Mouse (Mus musculus) embryonic facial prominence, embryonic 11.5 days (tissue): ENCODE data around the gene Hdgfl3. TPM values are rescaled to one million over a fixed set of nuclear protein-coding genes. Genes with fewer than 3 reads are reported as not detected.

Source experiments
- ATAC-seq: fragments of 200-750 bp; cut with Nextera tagmentation; replicated peaks from 2 replicates; pipeline ENCODE4 v1.8.0; 2017; ENCODE audit warnings: low read depth; ENCODE audit not compliant: insufficient number of reproducible peaks, low FRiP score, low TSS enrichment
- DNase-seq: peaks from one replicate; pipeline ENCODE4 v3.0.0-alpha.2; 2015; ENCODE audit warnings: low spot score
- H3K27ac ChIP-seq: fragments of 300-500 bp; sonication (generic); replicated peaks from 2 replicates; pipeline ENCODE4 v1.5.1; 2014; ENCODE audit warnings: mild to moderate bottlenecking, low read depth, low read length, control low read depth
- H3K27me3 ChIP-seq: fragments of 300-500 bp; sonication (generic); 2 replicates; pipeline ENCODE4 v1.6.1; 2014; ENCODE audit warnings: mild to moderate bottlenecking, low read length, moderate library complexity, mixed read lengths; ENCODE audit not compliant: control insufficient read depth, insufficient read depth
- H3K36me3 ChIP-seq: fragments of 300-500 bp; sonication (generic); replicated peaks from 2 replicates; pipeline ENCODE4 v1.6.1; 2014; ENCODE audit warnings: low read depth, mild to moderate bottlenecking, low read length, moderate library complexity, mixed read lengths; ENCODE audit not compliant: control insufficient read depth, insufficient read depth
- H3K4me1 ChIP-seq: fragments of 300-500 bp; sonication (generic); 2 replicates; pipeline ENCODE4 v1.6.1; 2014; ENCODE audit warnings: low read length, mixed read lengths; ENCODE audit not compliant: control insufficient read depth, insufficient read depth
- H3K4me2 ChIP-seq: fragments of 300-500 bp; sonication (generic); 2 replicates; pipeline ENCODE4 v1.6.1; 2014; ENCODE audit warnings: low read depth, mild to moderate bottlenecking, control low read depth, low read length, moderate library complexity
- H3K4me3 ChIP-seq: fragments of 300-500 bp; sonication (generic); 2 replicates; pipeline ENCODE4 v1.5.1; 2014; ENCODE audit warnings: low read depth, low read length, control low read depth
- H3K9ac ChIP-seq: fragments of 300-500 bp; sonication (generic); replicated peaks from 2 replicates; pipeline ENCODE4 v1.6.1; 2014; ENCODE audit warnings: mild to moderate bottlenecking, control low read depth, low read length
- H3K9me3 ChIP-seq: fragments of 300-500 bp; sonication (generic); replicated peaks from 2 replicates; pipeline ENCODE4 v1.6.1; 2016; ENCODE audit warnings: mild to moderate bottlenecking, low read length, inconsistent platforms, mixed read lengths; ENCODE audit not compliant: control insufficient read depth
- WGBS: fragments of 180-500 bp; shearing (Covaris S2); extraction: QIAGEN DNeasy Blood & Tissue Kit; methylation state at CpG from one replicate; pipeline ENCODE4 v1.1.7; 2014; 5-methylcytosine and 5-hydroxymethylcytosine counted together
- polyA plus RNA-seq: library from polyadenylated mRNA; unstranded; fragments of >200 nt; fragmentation: Nextera tagmentation; extraction: Ambion mirVana; gene quantifications from 2 replicates; pipeline ENCODE4 v1.2.1, GENCODE M21; 2014

The Hdgfl3 gene
- 33.9 and 35.6 TPM in 2 replicates for polyA plus RNA-seq

- no peaks in the 10 kb centered on the region for H3K36me3 ChIP-seq
- H3K4me3 ChIP-seq: peak within 1 kb of the TSS; percentile 80
- peak within 1 kb of the TSS; percentile 95 for H3K27ac ChIP-seq
- H3K4me1 ChIP-seq: 0 out of 2 replicates have a peak, but pooled peaks cover 2% of the 10 kb centered on the region
- H3K9me3 ChIP-seq: no peaks in the 10 kb centered on the region
- peak; percentile 90 for DNase-seq
- WGBS: 0% methylated on average over 48 of the region's 63 CpGs
- peak within 1 kb of the TSS; percentile 76 for H3K4me2 ChIP-seq
- ATAC-seq: peak; percentile 84
- no peaks in the 10 kb centered on the region; the same call in 1 of the 2 replicates for H3K27me3 ChIP-seq
- peak within 1 kb of the TSS; percentile 99 for H3K9ac ChIP-seq
Measured at GRCm38 (mm10) chr7:81934267-81934745, at the start of gene Hdgfl3. TSS of gene Hdgfl3 (minus strand) at chr7:81934473.

- DNase-seq (no peak), ATAC-seq (no peak)
- 80% methylated on average over 6 of the region's 6 CpGs for WGBS
- Histone ChIP-seq H3K36me3 (no peaks in the 10 kb centered on the region), H3K4me1 (no peaks in the 10 kb centered on the region), H3K4me3 (no peak overlapping the region), H3K27me3 (no peaks in the 10 kb centered on the region; the same call in 1 of the 2 replicates), H3K27ac (no peak overlapping the region), H3K9me3 (no peaks in the 10 kb centered on the region), H3K4me2 (no peak overlapping the region), H3K9ac (no peak overlapping the region)
Measured at GRCm38 (mm10) chr7:81983651-81984050, 49.4 kb upstream of the Hdgfl3 start.

- H3K27me3 ChIP-seq: no peaks in the 10 kb centered on the region
- H3K36me3 ChIP-seq: no peaks in the 10 kb centered on the region
- no peaks in the 10 kb centered on the region for H3K4me1 ChIP-seq
- H3K27ac ChIP-seq: no peak overlapping the region
- no peak for DNase-seq
- H3K9me3 ChIP-seq: no peaks in the 10 kb centered on the region
- no peak overlapping the region for H3K4me2 ChIP-seq
- no peak overlapping the region for H3K4me3 ChIP-seq
- no peak for ATAC-seq
- no peak overlapping the region for H3K9ac ChIP-seq
- 81% methylated on average over 8 of the region's 8 CpGs for WGBS
Measured at GRCm38 (mm10) chr7:81978304-81978703, 44.0 kb upstream of the Hdgfl3 start.

DNA sequence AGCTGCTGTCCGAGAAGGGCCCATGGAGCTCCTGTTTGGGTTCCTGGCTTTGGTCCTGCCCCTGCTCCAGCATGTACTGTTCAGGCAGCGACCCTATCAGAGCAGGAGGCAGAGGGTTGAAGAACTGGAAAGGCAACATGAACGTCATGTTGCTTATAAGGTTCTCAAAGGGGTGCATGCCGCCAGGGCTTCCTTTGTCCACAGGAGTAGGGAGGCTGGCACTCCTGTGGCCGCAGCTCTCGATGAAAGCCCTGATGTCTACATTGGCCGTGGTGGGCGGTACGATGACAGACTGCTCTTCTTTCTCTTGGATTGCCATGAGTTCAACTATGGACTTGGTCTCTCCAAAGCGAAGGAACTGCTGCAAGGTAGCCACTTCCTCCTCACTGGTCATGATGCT is 40.3 kb upstream of the Hdgfl3 start:
- H3K36me3 ChIP-seq: no peaks in the 10 kb centered on the region
- H3K9me3 ChIP-seq: no peaks in the 10 kb centered on the region
- no peak overlapping the region for H3K9ac ChIP-seq
- ATAC-seq: no peak
- no peaks in the 10 kb centered on the region for H3K27me3 ChIP-seq
- H3K4me2 ChIP-seq: no peak overlapping the region
- no peaks in the 10 kb centered on the region for H3K4me1 ChIP-seq
- 91% methylated on average over 10 of the region's 10 CpGs for WGBS
- H3K4me3 ChIP-seq: no peak overlapping the region
- DNase-seq: no peak
- H3K27ac ChIP-seq: no peak overlapping the region

- Histone ChIP-seq H3K27me3 (no peaks in the 10 kb centered on the region), H3K4me3 (no peak overlapping the region), H3K9me3 (no peaks in the 10 kb centered on the region), H3K4me2 (no peak overlapping the region), H3K27ac (no peak overlapping the region), H3K9ac (no peak overlapping the region), H3K36me3 (no peaks in the 10 kb centered on the region), H3K4me1 (no peaks in the 10 kb centered on the region)
- WGBS: 95% methylated on average over 12 of the region's 12 CpGs
- DNase-seq (no peak), ATAC-seq (no peak)
Measured at GRCm38 (mm10) chr7:81973939-81974338, 39.7 kb upstream of the Hdgfl3 start.

DNA sequence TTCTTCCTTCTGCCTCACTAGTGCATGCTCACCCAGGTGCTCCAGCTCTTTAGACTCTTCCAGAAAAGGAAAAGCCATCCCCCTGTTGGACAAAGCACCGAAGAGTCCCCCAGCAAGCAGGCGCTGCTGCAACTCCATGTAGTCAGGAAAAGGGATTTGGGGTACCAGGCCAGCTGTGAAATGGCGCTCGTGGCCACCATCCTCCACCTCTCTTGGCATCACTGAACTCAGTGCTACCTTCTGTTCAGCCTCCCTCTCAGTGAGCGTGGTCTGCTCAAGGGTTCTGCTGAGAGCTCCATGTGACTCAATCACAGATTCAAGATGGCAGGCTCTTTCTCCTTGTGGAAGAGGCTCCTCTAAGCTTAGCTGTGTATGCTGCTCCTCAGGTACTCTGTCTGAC is 39.1 kb upstream of the Hdgfl3 start:
- no peaks in the 10 kb centered on the region for H3K36me3 ChIP-seq
- no peak for ATAC-seq
- no peak overlapping the region for H3K4me2 ChIP-seq
- H3K27ac ChIP-seq: no peak overlapping the region
- 93% methylated on average over 5 of the region's 5 CpGs for WGBS
- no peak overlapping the region for H3K4me3 ChIP-seq
- DNase-seq: no peak
- H3K9ac ChIP-seq: no peak overlapping the region
- H3K9me3 ChIP-seq: no peaks in the 10 kb centered on the region
- H3K4me1 ChIP-seq: no peaks in the 10 kb centered on the region
- no peaks in the 10 kb centered on the region for H3K27me3 ChIP-seq

DNA sequence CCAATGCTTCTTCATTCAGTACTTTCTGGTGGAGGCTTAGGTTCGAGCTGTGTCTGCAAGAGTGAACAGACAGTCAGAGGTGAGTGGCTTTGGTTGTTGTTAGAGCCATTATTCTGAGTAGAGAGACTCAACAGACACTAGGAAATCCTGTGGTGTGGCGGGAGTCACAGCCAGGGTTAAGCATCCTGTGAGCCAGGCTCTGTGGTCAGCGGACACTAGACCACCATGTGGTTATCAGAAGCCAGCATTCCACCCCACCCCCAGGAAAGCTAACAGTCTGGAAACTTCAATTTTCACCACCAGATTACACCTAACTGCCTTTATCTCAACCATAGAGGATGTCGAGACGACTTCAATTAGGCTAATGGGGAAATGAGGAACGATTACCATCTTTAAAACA is 34.7 kb upstream of the Hdgfl3 start:
- no peak for ATAC-seq
- WGBS: 82% methylated on average over 6 of the region's 6 CpGs
- H3K27ac ChIP-seq: no peak overlapping the region

GRCm38 (mm10) chr7:81968451-81968850 is 34.2 kb upstream of the Hdgfl3 start:
- no peak for ATAC-seq

More for the DNA sequence above, 34.7 kb upstream of the Hdgfl3 start:
- no peak overlapping the region for H3K4me3 ChIP-seq
- DNase-seq: no peak
- H3K9ac ChIP-seq: no peak overlapping the region
- H3K9me3 ChIP-seq: no peaks in the 10 kb centered on the region
- H3K4me1 ChIP-seq: no peaks in the 10 kb centered on the region
- no peaks in the 10 kb centered on the region for H3K36me3 ChIP-seq
- no peak overlapping the region for H3K4me2 ChIP-seq
- no peaks in the 10 kb centered on the region for H3K27me3 ChIP-seq

More at GRCm38 (mm10) chr7:81968451-81968850, 34.2 kb upstream of the Hdgfl3 start:
- H3K4me2 ChIP-seq: no peak overlapping the region
- H3K4me1 ChIP-seq: no peaks in the 10 kb centered on the region
- H3K9me3 ChIP-seq: no peaks in the 10 kb centered on the region
- no peak for DNase-seq
- H3K4me3 ChIP-seq: no peak overlapping the region
- WGBS: 83% methylated on average over 4 of the region's 4 CpGs
- no peak overlapping the region for H3K9ac ChIP-seq
- H3K27me3 ChIP-seq: no peaks in the 10 kb centered on the region
- H3K27ac ChIP-seq: no peak overlapping the region
- H3K36me3 ChIP-seq: no peaks in the 10 kb centered on the region
